Mouse (Mus musculus): Measurements from ENCODE around the gene Sox21. TPM values are rescaled to one million over a fixed set of nuclear protein-coding genes. Genes with fewer than 3 reads are reported as not detected.
A peak's percentile ranks its signal among the peaks of the same experiment; 100 is the strongest.

Gene Sox21
- 0.08 and 0.12 TPM in 2 replicates for polyA plus RNA-seq (2014; fragmentation: Nextera tagmentation; extraction: Ambion mirVana)

GRCm38 (mm10) chr14:118236886-118237289 lies at the start of gene Sox21:
Sox21 (minus strand) TSS chr14:118237030.
- H3K27ac ChIP-seq (ENCODE audit: low read depth, low read length): no peak within 1 kb of the TSS
- under 1% methylated on average over 34 of the region's 34 CpGs for WGBS

GRCm38 (mm10) chr14:118286096-118286495 lies 49.3 kb upstream of the Sox21 start:
- H3K9me3 ChIP-seq (ENCODE audit: control insufficient read depth, low read length): no peaks in the 10 kb centered on the region
- H3K4me2 ChIP-seq: no peak overlapping the region
- ATAC-seq (replicated peaks; ENCODE audit: low FRiP score): no peak
- H3K9ac ChIP-seq (ENCODE audit: low read depth, low read length): no peak overlapping the region
- no peak overlapping the region for H3K27ac ChIP-seq (ENCODE audit: low read depth, low read length)
- no peak for DNase-seq (ENCODE audit: low spot score)
- H3K4me3 ChIP-seq (ENCODE audit: low read depth, low read length): no peak overlapping the region
- no peaks in the 10 kb centered on the region for H3K36me3 ChIP-seq (ENCODE audit: control insufficient read depth, insufficient read depth, low read length)
- H3K4me1 ChIP-seq (replicated peaks; ENCODE audit: control insufficient read depth, insufficient read depth, low read length): no peaks in the 10 kb centered on the region
- WGBS: 85% methylated on average over 2 of the region's 2 CpGs
- H3K27me3 ChIP-seq (replicated peaks; ENCODE audit: control insufficient read depth, insufficient read depth, low read length): no peaks in the 10 kb centered on the region

More at GRCm38 (mm10) chr14:118236886-118237289, at the start of gene Sox21:
- Histone ChIP-seq H3K4me1 (replicated peaks; ENCODE audit: control insufficient read depth, insufficient read depth, low read length) (peaks cover 5% of the 10 kb centered on the region; the same call in 1 of the 2 replicates), H3K36me3 (ENCODE audit: control insufficient read depth, insufficient read depth, low read length) (no peaks in the 10 kb centered on the region), H3K4me2 (peak within 1 kb of the TSS; percentile 85), H3K9ac (ENCODE audit: low read depth, low read length) (no peak within 1 kb of the TSS), H3K4me3 (ENCODE audit: low read depth, low read length) (peak within 1 kb of the TSS; percentile 54), H3K9me3 (ENCODE audit: control insufficient read depth, low read length) (no peaks in the 10 kb centered on the region), H3K27me3 (replicated peaks; ENCODE audit: control insufficient read depth, insufficient read depth, low read length) (peaks cover 85% of the 10 kb centered on the region)
- ATAC-seq (replicated peaks; ENCODE audit: low FRiP score) (peak; percentile 46), DNase-seq (ENCODE audit: low spot score) (no peak)

- H3K4me1 ChIP-seq (replicated peaks; ENCODE audit: control insufficient read depth, insufficient read depth, low read length): no peaks in the 10 kb centered on the region
- DNase-seq (ENCODE audit: low spot score) (no peak), ATAC-seq (replicated peaks; ENCODE audit: low FRiP score) (no peak)
- no peak overlapping the region for H3K27ac ChIP-seq (ENCODE audit: low read depth, low read length)
- H3K4me3 ChIP-seq (ENCODE audit: low read depth, low read length): no peak overlapping the region
- no peaks in the 10 kb centered on the region for H3K36me3 ChIP-seq (ENCODE audit: control insufficient read depth, insufficient read depth, low read length)
- no peak overlapping the region for H3K4me2 ChIP-seq
- peaks cover 6% of the 10 kb centered on the region; the same call in 1 of the 2 replicates for H3K9me3 ChIP-seq (ENCODE audit: control insufficient read depth, low read length)
- 73% methylated on average over 14 of the region's 14 CpGs for WGBS
- H3K27me3 ChIP-seq (replicated peaks; ENCODE audit: control insufficient read depth, insufficient read depth, low read length): no peaks in the 10 kb centered on the region
- no peak overlapping the region for H3K9ac ChIP-seq (ENCODE audit: low read depth, low read length)
These were observed 46.1 kb upstream of the Sox21 start for GRCm38 (mm10) chr14:118282917-118283316.

- ATAC-seq (replicated peaks; ENCODE audit: low FRiP score) (no peak), DNase-seq (ENCODE audit: low spot score) (no peak)
- no peaks in the 10 kb centered on the region for H3K27me3 ChIP-seq (replicated peaks; ENCODE audit: control insufficient read depth, insufficient read depth, low read length)
- H3K27ac ChIP-seq (ENCODE audit: low read depth, low read length): no peak overlapping the region
- 86% methylated on average over 3 of the region's 3 CpGs for WGBS
- H3K36me3 ChIP-seq (ENCODE audit: control insufficient read depth, insufficient read depth, low read length): no peaks in the 10 kb centered on the region
- H3K9me3 ChIP-seq (ENCODE audit: control insufficient read depth, low read length): peaks cover 6% of the 10 kb centered on the region; the same call in 1 of the 2 replicates
- H3K4me2 ChIP-seq: no peak overlapping the region
- H3K9ac ChIP-seq (ENCODE audit: low read depth, low read length): no peak overlapping the region
- no peak overlapping the region for H3K4me3 ChIP-seq (ENCODE audit: low read depth, low read length)
- H3K4me1 ChIP-seq (replicated peaks; ENCODE audit: control insufficient read depth, insufficient read depth, low read length): no peaks in the 10 kb centered on the region
These were observed 45.4 kb upstream of the Sox21 start for GRCm38 (mm10) chr14:118282272-118282671.

GRCm38 (mm10) chr14:118277704-118278498 lies 41.1 kb upstream of the Sox21 start:
- peak; percentile 56 for ATAC-seq (replicated peaks; ENCODE audit: low FRiP score)
- Histone ChIP-seq H3K4me2 (no peak overlapping the region), H3K9me3 (ENCODE audit: control insufficient read depth, low read length) (peaks cover 6% of the 10 kb centered on the region; the same call in 1 of the 2 replicates), H3K4me1 (replicated peaks; ENCODE audit: control insufficient read depth, insufficient read depth, low read length) (no peaks in the 10 kb centered on the region), H3K9ac (ENCODE audit: low read depth, low read length) (no peak overlapping the region), H3K36me3 (ENCODE audit: control insufficient read depth, insufficient read depth, low read length) (no peaks in the 10 kb centered on the region), H3K27me3 (replicated peaks; ENCODE audit: control insufficient read depth, insufficient read depth, low read length) (no peaks in the 10 kb centered on the region), H3K27ac (ENCODE audit: low read depth, low read length) (no peak overlapping the region), H3K4me3 (ENCODE audit: low read depth, low read length) (no peak overlapping the region)
- DNase-seq (ENCODE audit: low spot score): no peak
- 73% methylated on average over 7 of the region's 7 CpGs for WGBS

- Histone ChIP-seq H3K4me2 (no peak overlapping the region), H3K27me3 (replicated peaks; ENCODE audit: control insufficient read depth, insufficient read depth, low read length) (no peaks in the 10 kb centered on the region), H3K4me1 (replicated peaks; ENCODE audit: control insufficient read depth, insufficient read depth, low read length) (no peaks in the 10 kb centered on the region), H3K36me3 (ENCODE audit: control insufficient read depth, insufficient read depth, low read length) (no peaks in the 10 kb centered on the region), H3K9ac (ENCODE audit: low read depth, low read length) (no peak overlapping the region), H3K4me3 (ENCODE audit: low read depth, low read length) (no peak overlapping the region), H3K27ac (ENCODE audit: low read depth, low read length) (no peak overlapping the region), H3K9me3 (ENCODE audit: control insufficient read depth, low read length) (no peaks in the 10 kb centered on the region)
- 62% methylated on average over 6 of the region's 6 CpGs for WGBS
- DNase-seq (ENCODE audit: low spot score): no peak
- no peak for ATAC-seq (replicated peaks; ENCODE audit: low FRiP score)
These were observed 36.0 kb upstream of the Sox21 start for GRCm38 (mm10) chr14:118272594-118273555.

- Histone ChIP-seq H3K4me3 (ENCODE audit: low read depth, low read length) (no peak overlapping the region), H3K36me3 (ENCODE audit: control insufficient read depth, insufficient read depth, low read length) (no peaks in the 10 kb centered on the region), H3K9ac (ENCODE audit: low read depth, low read length) (no peak overlapping the region), H3K4me1 (replicated peaks; ENCODE audit: control insufficient read depth, insufficient read depth, low read length) (no peaks in the 10 kb centered on the region), H3K27me3 (replicated peaks; ENCODE audit: control insufficient read depth, insufficient read depth, low read length) (no peaks in the 10 kb centered on the region), H3K4me2 (no peak overlapping the region), H3K9me3 (ENCODE audit: control insufficient read depth, low read length) (no peaks in the 10 kb centered on the region), H3K27ac (ENCODE audit: low read depth, low read length) (no peak overlapping the region)
- no peak for ATAC-seq (replicated peaks; ENCODE audit: low FRiP score)
- no peak for DNase-seq (ENCODE audit: low spot score)
- WGBS: 77% methylated on average over 4 of the region's 4 CpGs
These were observed 32.0 kb upstream of the Sox21 start for GRCm38 (mm10) chr14:118268849-118269248.

- no peak within 1 kb of the TSS for H3K4me3 ChIP-seq (ENCODE audit: low read depth, low read length)
- H3K27ac ChIP-seq (ENCODE audit: low read depth, low read length): no peak within 1 kb of the TSS
- ATAC-seq (replicated peaks; ENCODE audit: low FRiP score): no peak
- no peak within 1 kb of the TSS for H3K4me2 ChIP-seq
- H3K4me1 ChIP-seq (replicated peaks; ENCODE audit: control insufficient read depth, insufficient read depth, low read length): no peaks in the 10 kb centered on the region
- H3K36me3 ChIP-seq (ENCODE audit: control insufficient read depth, insufficient read depth, low read length): no peaks in the 10 kb centered on the region
- no peak for DNase-seq (ENCODE audit: low spot score)
- H3K27me3 ChIP-seq (replicated peaks; ENCODE audit: control insufficient read depth, insufficient read depth, low read length): no peaks in the 10 kb centered on the region
- H3K9me3 ChIP-seq (ENCODE audit: control insufficient read depth, low read length): no peaks in the 10 kb centered on the region
- WGBS: 89% methylated on average over 2 of the region's 2 CpGs
- H3K9ac ChIP-seq (ENCODE audit: low read depth, low read length): no peak within 1 kb of the TSS
These were observed 29.8 kb upstream of the Sox21 start, which contains the start of gene Gm9376 for GRCm38 (mm10) chr14:118266660-118267059. Gm9376 (plus strand) TSS chr14:118266960.

Data from liver, embryonic 11.5 days (tissue).